Comparison of ENCODE assay signal across 21 mouse cellular contexts in the genomic region with DNA sequence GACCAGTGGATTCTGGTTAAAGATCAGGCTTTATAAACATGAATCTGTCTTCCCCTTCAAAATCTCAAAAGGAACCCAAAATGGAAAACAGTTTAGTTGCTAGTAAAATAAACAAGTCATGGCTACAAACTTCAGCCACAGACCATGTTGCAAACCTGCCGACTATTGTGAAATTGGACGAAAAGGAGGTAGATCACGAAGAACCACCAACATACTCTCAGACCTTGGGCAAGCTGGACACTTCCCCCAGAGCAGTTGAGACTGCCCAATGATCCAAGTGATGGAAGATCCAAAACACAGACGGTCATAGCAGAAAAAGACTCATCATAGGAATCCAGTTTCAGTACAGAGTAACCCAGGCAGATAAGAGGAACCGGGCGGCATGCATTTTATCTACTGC.
"Had no signal": no experiment of that assay in that cellular context is flagged by ENCODE, and none has a peak within 500 bp of the region (broad histone marks: within the 10 kb centered on the region; RNA-seq: fewer than 3 reads in every experiment).

No protein-coding gene starts in this region.

- H3K4me1 ChIP-seq: limb, embryonic 13.5 days; liver, embryonic 12.5 days; liver, embryonic 15.5 days; megakaryocyte, embryonic 14.5 days; neural tube, embryonic 12.5 days had no signal

- DNase-seq: kidney, adult 2 months; kidney, postnatal 10 days; layer of hippocampus, adult 9-11 months; liver; lung, postnatal 4 days; midbrain, embryonic 14.5 days; right cerebral cortex, adult 18-20 months; right cerebral cortex, postnatal 14 days; right cerebral cortex, postnatal 4 days; thymus, postnatal 25 days had no signal

- H3K9ac ChIP-seq: limb, embryonic 13.5 days; liver, embryonic 12.5 days; liver, embryonic 15.5 days; lung, embryonic 15.5 days; neural tube, embryonic 12.5 days; neural tube, embryonic 15.5 days had no signal

- ATAC-seq: intestine, postnatal 0 days; liver, embryonic 12.5 days had no signal

- H3K9me3 ChIP-seq: limb, embryonic 10.5 days; limb, embryonic 13.5 days; liver, embryonic 12.5 days; liver, embryonic 15.5 days; lung, embryonic 15.5 days; megakaryocyte, embryonic 14.5 days; midbrain, embryonic 10.5 days; neural tube, embryonic 12.5 days; neural tube, embryonic 15.5 days had no signal

- H3K27me3 ChIP-seq: limb, embryonic 13.5 days; liver, embryonic 12.5 days; liver, embryonic 15.5 days; lung, embryonic 15.5 days; megakaryocyte, embryonic 14.5 days; neural tube, embryonic 12.5 days; neural tube, embryonic 15.5 days had no signal

- H3K27ac ChIP-seq: layer of hippocampus, adult 2 months; limb, embryonic 10.5 days; limb, embryonic 13.5 days; liver, embryonic 12.5 days; liver, embryonic 15.5 days; lung, embryonic 15.5 days; midbrain, embryonic 10.5 days; neural tube, embryonic 12.5 days; neural tube, embryonic 15.5 days had no signal

- H3K36me3 ChIP-seq: limb, embryonic 10.5 days; limb, embryonic 13.5 days; liver, embryonic 12.5 days; liver, embryonic 15.5 days; lung, embryonic 15.5 days; midbrain, embryonic 10.5 days; neural tube, embryonic 12.5 days; neural tube, embryonic 15.5 days had no signal

- H3K4me3 ChIP-seq: layer of hippocampus, adult 2 months; limb, embryonic 10.5 days; limb, embryonic 13.5 days; liver, embryonic 12.5 days; liver, embryonic 15.5 days; lung, embryonic 15.5 days; megakaryocyte, embryonic 14.5 days; midbrain, embryonic 10.5 days; neural tube, embryonic 12.5 days; neural tube, embryonic 15.5 days had no signal

- H3K4me2 ChIP-seq: limb, embryonic 13.5 days; liver, embryonic 12.5 days; liver, embryonic 15.5 days; lung, embryonic 15.5 days; neural tube, embryonic 12.5 days; neural tube, embryonic 15.5 days had no signal
